Mouse (Mus musculus): Measurements from ENCODE around the gene Smco1. TPM values are rescaled to one million over a fixed set of nuclear protein-coding genes. Genes with fewer than 3 reads are reported as not detected.
A peak's percentile ranks its signal among the peaks of the same experiment; 100 is the strongest.
"Not testable (repeated sequence)": the region's sequence is repeated elsewhere in the genome, so short reads cannot be mapped to it uniquely, and the experiment has no call there.

Gene Smco1
- polyA plus RNA-seq (2012; rRNA removed), result 0.05 and 0.11 TPM in 2 replicates

DNA sequence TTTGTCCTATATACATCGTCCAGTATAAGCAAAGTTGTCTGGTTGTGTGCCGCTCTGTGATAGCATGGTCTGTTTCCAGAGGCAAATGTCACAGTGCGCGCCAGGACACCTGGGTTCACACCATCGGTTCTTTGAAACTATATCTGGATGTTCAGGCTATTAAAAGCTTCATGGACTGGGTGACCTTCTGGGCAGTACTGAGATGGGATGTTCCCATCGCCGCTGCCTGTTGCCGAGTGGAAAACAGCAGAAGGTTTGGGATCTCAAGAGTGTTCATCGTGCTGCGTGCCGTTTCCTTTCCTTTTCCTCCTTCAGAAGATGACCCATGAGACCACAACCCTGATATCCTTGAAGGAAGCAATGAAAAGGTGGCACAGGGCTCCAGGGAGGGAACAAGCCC is at the start of gene Smco1:
Gene Smco1, plus strand, starts transcription at position 178 of the 400 bp plus-strand sequence.
- TF ChIP-seq POLR2A (IDR thresholded peaks at IDR 0.05; ENCODE audit: borderline replicate concordance, extremely low read depth, insufficient read depth, insufficient read length, poor library complexity, severe bottlenecking), result no peak
- no peak for TF ChIP-seq CTCF (IDR thresholded peaks at IDR 0.05; ENCODE audit: borderline replicate concordance, extremely low read depth, insufficient read depth, insufficient read length)
- no peak for DNase-seq (ENCODE audit: low read depth)

DNA sequence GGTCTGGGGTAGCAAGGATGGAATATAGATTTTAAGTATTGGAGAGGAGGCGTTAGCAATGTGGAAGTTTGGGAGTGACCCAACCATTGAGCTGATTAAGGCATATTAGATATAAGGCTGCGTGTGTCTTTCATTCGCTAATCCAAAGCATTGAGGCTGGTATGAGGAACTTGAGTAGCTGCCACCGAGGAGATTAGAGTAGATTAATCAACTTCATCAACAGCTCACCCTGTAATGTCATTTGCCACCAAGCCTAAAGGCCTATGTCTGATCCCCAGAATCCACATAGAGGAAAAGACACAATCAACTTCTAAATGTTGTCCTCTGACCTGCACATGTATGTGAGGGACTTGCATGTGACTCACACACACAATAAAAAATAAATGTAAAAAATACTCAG is 49.5 kb upstream of the Smco1 start:
- DNase-seq (ENCODE audit: low read depth), result no peak
- no peak for TF ChIP-seq POLR2A (IDR thresholded peaks at IDR 0.05; ENCODE audit: borderline replicate concordance, extremely low read depth, insufficient read depth, insufficient read length, poor library complexity, severe bottlenecking)
- no peak for TF ChIP-seq CTCF (IDR thresholded peaks at IDR 0.05; ENCODE audit: borderline replicate concordance, extremely low read depth, insufficient read depth, insufficient read length)

DNA sequence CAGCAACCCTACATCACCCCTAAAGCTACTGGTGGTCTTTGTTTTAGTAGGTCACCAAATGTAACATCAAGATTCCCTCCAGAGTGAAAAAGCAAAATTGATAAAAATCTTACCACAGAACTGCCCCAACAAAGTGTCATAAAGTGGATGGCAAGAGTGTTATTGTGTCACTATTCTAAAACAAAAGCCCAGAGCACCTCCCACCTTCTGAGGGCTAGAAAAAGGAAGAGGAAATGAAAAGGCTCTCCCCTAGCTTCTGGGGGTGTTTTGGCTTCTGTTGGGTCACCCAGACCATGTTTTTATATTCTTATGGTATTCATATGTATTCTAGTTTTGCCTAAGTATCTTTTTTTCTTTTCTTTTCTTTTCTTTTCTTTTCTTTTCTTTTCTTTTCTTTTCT is 48.9 kb upstream of the Smco1 start:
- TF ChIP-seq POLR2A (IDR thresholded peaks at IDR 0.05; ENCODE audit: borderline replicate concordance, extremely low read depth, insufficient read depth, insufficient read length, poor library complexity, severe bottlenecking) (no peak), CTCF (IDR thresholded peaks at IDR 0.05; ENCODE audit: borderline replicate concordance, extremely low read depth, insufficient read depth, insufficient read length) (no peak)
- DNase-seq (ENCODE audit: low read depth), result no peak

DNA sequence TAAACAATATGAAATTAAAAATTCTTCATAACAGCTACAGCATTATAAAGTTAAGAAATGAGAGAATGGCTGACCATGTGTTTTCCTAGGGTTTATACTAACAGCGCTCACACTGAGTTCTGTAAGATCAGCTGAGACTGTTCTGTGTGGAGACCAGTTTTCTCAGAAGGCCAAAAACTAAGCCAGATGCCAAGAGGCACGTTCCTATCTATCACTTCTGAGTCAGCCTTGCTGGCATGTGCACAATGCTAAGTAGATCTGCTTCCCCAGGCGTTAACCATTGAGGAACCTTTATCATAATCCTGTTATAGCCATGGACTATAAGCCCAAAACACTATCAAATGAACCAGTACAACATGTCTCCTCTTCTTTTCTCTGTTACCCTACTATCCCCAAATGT is 39.2 kb upstream of the Smco1 start:
- DNase-seq (ENCODE audit: low read depth), result not testable (repeated sequence)

DNA sequence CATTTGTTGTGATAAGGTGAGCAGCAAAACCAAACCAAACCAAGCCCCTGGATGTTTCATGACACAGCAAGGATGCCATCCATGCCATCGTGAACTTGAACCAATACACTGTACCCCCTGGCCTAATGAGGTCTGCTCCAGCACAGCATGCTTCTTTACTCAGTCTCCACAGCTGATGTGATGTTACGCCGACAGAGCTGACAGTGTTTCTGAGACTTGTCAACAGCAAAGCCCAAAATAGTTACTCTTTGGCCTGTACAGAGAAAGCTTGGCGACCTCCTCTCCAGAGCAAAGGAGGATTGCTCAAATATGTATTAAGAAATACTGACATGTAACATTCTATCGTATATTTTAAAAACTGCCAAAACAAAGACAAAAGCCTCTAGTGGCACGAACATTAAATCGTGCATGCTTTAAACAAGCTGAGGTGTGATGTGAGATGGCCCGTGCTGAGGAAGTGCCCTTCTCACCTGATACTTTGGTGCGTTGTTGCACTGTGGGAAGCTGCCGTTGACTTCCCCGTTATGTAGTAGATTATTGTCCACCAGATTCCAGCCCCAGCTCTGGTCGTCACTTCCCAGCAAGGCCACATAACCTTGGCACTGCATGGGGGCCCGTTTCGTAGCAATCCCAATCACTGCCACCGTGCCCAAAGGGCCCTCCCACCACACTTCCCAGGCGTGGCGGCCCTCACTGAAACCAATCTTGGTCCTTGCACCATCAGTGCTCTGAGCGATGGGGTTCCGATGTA is 33.2 kb upstream of the Smco1 start:
- TF ChIP-seq POLR2A (IDR thresholded peaks at IDR 0.05; ENCODE audit: borderline replicate concordance, extremely low read depth, insufficient read depth, insufficient read length, poor library complexity, severe bottlenecking) (no peak), CTCF (IDR thresholded peaks at IDR 0.05; ENCODE audit: borderline replicate concordance, extremely low read depth, insufficient read depth, insufficient read length) (no peak)
- no peak for DNase-seq (ENCODE audit: low read depth)

DNA sequence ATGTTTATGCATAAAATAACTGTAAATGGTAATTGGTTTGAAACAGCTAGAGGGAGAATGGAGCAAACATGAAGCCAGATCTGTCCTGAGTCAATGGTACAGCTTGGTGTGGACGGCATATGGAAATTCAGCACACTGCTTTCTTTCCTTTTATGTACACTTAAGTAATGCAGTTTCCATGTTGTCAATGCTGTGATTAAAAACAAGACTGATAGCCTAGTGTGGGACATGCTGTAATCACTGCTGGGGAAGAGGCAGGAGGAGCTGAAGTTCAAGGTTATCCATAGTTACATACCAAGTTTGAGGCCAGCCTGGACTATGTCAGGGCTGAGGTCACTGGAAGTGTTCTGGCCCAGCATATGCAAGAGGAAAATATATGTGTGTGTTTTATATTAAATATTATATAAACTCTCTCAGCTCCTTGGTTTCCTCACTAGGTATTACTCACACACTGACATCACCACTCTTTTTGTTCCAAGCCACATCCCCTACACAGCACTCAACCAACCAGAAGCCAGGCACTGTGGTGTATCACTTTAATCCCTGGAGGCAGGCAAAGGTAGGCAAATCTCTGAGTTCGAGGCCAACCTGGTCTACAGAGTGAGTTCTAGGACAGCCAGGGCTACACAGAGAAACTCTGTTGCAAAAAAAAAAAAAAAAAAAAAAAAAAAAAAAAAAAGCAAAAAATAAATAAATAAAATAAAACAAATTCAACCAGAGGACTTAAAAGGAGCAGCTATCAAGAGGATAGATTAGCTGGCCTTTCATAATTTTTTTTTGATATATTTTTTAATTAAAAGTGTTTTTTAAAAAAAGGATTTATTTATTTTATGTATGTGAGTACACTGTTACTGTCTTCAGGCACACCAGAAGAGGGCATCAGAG is 31.6 kb upstream of the Smco1 start:
- no peak for TF ChIP-seq POLR2A (IDR thresholded peaks at IDR 0.05; ENCODE audit: borderline replicate concordance, extremely low read depth, insufficient read depth, insufficient read length, poor library complexity, severe bottlenecking)
- TF ChIP-seq CTCF (IDR thresholded peaks at IDR 0.05; ENCODE audit: borderline replicate concordance, extremely low read depth, insufficient read depth, insufficient read length), result no peak
- no peak for DNase-seq (ENCODE audit: low read depth)

DNA sequence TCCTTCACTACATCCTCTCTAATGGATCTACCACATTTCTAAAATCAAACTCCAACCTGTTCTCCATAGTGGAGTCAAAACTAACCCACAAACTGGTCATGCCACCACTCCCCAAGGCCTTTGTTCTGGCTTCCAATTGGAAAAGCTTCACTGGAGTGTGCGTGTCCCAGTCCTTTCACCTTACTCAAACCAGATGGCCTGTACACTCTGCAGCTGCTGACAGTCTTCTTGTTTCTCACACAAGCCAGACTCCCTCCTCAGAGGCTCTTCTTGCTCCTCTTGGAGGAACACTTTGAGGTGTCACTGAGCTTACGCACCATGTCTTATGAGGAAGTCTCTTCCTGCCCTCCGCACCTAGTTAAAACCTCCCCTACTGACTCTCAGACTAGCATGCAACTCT is 27.4 kb upstream of the Smco1 start:
- no peak for TF ChIP-seq CTCF (IDR thresholded peaks at IDR 0.05; ENCODE audit: borderline replicate concordance, extremely low read depth, insufficient read depth, insufficient read length)
- TF ChIP-seq POLR2A (IDR thresholded peaks at IDR 0.05; ENCODE audit: borderline replicate concordance, extremely low read depth, insufficient read depth, insufficient read length, poor library complexity, severe bottlenecking), result no peak
- DNase-seq (ENCODE audit: low read depth), result no peak

DNA sequence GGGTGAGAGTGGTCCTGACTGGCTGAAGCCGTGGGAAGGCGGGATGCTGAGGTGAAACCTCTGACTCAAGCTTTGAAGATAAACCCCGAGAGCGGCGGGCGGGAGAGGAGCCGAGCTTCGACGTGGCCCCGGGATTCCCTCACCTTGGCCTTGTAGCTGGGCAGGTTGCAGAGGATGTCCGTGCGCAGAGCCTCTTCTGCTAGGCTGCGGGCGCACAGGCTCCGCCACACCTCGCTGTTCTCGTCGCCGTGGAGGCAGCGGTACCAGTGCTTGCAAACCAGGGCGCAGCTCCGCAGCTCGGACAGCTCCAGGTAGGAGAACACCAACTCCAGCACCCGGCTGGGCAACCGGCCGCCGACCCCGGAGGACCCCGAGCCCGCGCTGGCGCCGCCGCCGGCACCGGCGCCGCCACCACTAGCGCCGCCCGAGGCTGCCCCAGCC is 24.9 kb upstream of the Smco1 start:
- DNase-seq (ENCODE audit: low read depth), result peak; percentile 58

DNA sequence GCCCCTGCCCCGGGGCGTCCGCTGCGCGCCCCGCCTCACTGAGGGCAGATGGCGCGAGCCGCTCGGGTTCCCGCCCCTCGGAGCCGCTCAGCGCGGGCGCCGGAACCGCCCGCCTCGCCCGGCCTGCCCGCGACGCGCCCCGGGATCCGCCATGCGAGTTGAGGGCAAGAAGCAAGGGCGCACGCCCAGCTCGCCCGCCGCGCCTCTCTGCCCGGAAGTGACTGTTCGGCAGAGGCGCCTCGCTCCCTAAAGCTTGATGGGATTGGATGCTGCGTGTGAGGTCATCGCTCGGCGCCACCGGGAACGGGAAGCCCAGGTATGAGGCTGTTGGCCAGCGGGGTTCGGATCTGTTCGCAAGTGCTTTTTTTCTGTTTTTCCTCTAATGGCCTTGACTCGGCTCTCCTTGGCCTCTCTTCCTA is 24.3 kb upstream of the Smco1 start, which contains the start of the genes Fbxo45 and Wdr53:
Gene Fbxo45, minus strand, starts transcription at position 207 of the 419 bp plus-strand sequence.
Gene Wdr53, plus strand, starts transcription at position 276 of the 419 bp plus-strand sequence.
- no peak for TF ChIP-seq CTCF (IDR thresholded peaks at IDR 0.05; ENCODE audit: borderline replicate concordance, extremely low read depth, insufficient read depth, insufficient read length)
- TF ChIP-seq POLR2A (IDR thresholded peaks at IDR 0.05; ENCODE audit: borderline replicate concordance, extremely low read depth, insufficient read depth, insufficient read length, poor library complexity, severe bottlenecking), result peak; percentile 83
- peak; percentile 99 for DNase-seq (ENCODE audit: low read depth)

More for the DNA sequence above, 24.9 kb upstream of the Smco1 start:
- TF ChIP-seq POLR2A (IDR thresholded peaks at IDR 0.05; ENCODE audit: borderline replicate concordance, extremely low read depth, insufficient read depth, insufficient read length, poor library complexity, severe bottlenecking) (no peak), CTCF (IDR thresholded peaks at IDR 0.05; ENCODE audit: borderline replicate concordance, extremely low read depth, insufficient read depth, insufficient read length) (no peak)

DNA sequence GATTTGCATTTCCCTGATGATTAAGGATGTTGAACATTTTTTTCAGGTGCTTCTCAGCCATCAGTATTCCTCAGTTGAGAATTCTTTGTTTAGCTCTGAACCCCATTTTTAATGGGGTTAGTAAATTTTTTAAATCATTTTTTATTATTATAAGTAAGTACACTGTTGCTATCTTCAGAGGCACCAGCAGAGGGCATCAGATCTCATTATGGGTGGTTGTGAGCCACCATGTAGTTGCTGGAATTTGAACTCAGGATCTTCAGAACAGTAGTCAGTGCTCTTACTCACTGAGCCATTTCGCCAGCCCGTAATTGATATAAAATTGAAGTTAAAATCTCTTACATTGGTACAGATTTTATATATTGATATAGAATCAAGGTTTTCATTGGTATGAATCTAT is 7.0 kb upstream of the Smco1 start:
- DNase-seq (ENCODE audit: low read depth), result peak; percentile 9

DNA sequence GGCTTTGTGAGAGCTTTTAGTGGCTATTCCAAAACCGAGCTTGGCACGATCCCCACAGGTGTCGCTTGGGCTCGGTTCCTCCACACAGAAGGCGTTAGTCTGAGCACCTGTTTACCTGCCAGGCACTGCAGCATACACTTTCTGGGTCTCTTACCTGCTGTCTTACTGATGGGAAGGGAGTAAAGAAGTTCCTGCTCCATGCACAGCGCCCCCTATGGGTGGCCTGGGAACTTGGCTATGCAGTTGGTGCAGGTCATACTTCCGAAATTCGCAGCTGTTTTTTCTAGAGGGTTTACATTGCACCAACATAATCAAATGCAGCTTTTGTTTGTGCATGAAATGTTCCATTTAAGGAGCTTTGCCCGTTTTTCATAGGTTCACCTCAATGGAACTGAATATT is 2.1 kb downstream of the Smco1 start:
- DNase-seq (ENCODE audit: low read depth), result no peak
- no peak for TF ChIP-seq POLR2A (IDR thresholded peaks at IDR 0.05; ENCODE audit: borderline replicate concordance, extremely low read depth, insufficient read depth, insufficient read length, poor library complexity, severe bottlenecking)
- peak; percentile 53; the same call in 1 of the 2 replicates for TF ChIP-seq CTCF (IDR thresholded peaks at IDR 0.05; ENCODE audit: borderline replicate concordance, extremely low read depth, insufficient read depth, insufficient read length)

DNA sequence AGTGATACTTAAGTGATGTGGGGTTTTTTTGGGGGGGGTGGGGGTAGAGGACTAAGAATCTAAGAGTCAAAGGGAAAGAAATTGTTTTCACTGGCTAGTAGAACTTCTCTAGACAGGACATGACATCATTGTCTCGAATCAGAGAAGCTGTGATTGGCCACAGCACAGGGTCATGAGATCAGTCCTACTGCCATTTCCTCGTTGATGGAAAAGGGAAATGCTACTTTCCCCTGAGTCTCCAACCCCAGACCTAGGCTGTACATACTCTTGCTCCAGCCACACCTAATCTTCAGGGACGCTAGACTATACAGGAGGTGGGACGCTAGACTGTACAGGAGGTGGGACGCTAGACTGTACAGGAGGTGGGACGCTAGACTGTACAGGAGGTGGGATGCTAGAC is 3.8 kb downstream of the Smco1 start:
- DNase-seq (ENCODE audit: low read depth), result no peak
- TF ChIP-seq POLR2A (IDR thresholded peaks at IDR 0.05; ENCODE audit: borderline replicate concordance, extremely low read depth, insufficient read depth, insufficient read length, poor library complexity, severe bottlenecking) (no peak), CTCF (IDR thresholded peaks at IDR 0.05; ENCODE audit: borderline replicate concordance, extremely low read depth, insufficient read depth, insufficient read length) (no peak)
